Mouse (Mus musculus) CD4-positive, CD25-positive, alpha-beta regulatory T cell, adult 4 months (primary cell): Measurements from ENCODE around the gene Klf14. TPM values are rescaled to one million over a fixed set of nuclear protein-coding genes. Genes with fewer than 3 reads are reported as not detected.
A peak's percentile ranks its signal among the peaks of the same experiment; 100 is the strongest.

Experiments used
- ATAC-seq: one replicate; pipeline ENCODE4 v1.8.0; 2017
- polyA plus RNA-seq, 2 experiments: library from polyadenylated mRNA; unstranded; fragments of 100-300 nt; shearing (Covaris generic); gene quantifications; one replicate each; pipeline ENCODE4 v1.2.1; 2017

Klf14 gene
- under 1 TPM in 1 of 2 experiments, not detected in 1; 0.17 TPM for polyA plus RNA-seq

DNA sequence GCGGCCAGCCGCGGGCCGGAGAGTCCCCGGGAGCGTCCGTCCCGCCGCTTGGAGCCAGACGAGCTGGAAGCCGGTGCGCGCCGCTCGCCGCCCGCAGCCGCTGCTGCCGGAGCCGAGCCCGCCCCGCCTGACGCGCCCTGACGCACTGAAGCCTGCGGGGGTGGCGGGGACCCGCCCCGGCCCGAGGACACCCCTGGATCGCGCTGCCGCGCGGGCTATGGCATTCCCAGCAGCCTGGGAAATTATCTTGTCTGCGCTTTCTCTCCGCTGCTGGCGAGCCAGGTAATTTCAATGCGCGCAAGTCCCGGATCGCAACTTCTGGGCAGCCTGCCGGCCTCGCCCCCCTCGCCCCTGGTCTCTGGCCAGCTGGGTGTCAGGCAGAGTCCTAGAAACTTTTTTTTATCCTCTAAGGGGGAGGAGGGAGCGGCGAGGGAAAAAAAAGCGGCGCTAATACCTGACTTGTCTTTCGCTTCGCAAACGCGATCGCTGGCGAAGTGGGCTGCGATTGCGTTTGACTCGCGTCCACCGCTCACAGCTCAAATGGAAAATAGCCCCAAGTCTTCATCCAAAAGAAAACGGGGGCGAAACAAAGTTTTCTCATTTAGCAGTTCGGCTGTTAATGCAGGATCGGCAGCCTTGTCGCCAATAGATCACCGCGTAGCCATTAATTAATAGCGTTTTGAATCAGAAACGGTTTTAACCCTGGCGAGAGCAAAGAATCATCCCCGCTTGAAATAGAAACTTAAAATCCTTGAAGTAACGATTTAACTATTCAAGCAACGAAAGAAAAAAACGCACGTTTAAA is at the start of gene Klf14:
TSS of gene Klf14 (minus strand) at position 343 of the 805 bp plus-strand sequence.
- ATAC-seq = no peak

DNA sequence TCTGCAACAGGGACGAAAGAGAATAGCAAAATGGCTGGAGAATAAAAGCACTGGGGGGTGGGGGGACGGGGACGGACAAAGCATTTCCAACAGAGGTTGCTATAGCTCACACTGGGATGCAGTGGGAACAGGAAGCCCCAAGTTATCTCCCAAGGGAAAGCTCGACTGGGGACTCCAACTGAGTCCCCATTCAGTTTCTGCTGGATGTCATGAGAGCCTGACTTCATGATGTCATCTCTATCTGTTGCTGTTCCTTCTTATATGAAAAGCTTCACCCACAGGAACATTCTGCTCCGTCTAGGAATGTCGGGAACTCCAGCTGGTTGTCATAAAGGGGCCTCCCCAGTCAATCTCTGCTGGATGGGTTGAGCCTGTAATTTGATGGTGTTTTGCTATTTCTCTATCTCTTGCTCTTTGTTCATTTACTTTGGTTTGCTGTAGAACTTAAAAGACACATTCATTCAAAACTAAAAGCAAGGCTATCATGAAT is 47.3 kb upstream of the Klf14 start:
- ATAC-seq = no peak

DNA sequence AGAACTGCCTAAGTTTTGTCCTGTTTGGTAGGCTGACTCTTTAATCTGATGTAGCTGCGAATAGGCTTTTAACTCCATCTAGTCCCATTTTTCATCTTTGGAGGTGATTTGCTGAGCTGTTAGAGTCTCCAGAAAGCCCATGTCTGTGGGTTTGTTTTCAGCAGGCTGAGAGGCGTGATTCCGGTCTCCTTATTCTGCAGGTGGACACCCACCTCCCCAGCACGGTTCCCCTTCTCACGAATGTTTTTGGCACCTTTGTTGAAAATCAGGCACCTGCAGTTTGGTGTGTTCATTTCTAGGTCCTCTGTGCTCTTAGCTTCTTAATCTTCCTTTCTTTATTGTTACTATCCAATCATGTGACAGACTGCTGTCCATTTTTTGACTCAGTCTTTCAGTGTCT is 27.5 kb upstream of the Klf14 start:
- ATAC-seq = no peak

DNA sequence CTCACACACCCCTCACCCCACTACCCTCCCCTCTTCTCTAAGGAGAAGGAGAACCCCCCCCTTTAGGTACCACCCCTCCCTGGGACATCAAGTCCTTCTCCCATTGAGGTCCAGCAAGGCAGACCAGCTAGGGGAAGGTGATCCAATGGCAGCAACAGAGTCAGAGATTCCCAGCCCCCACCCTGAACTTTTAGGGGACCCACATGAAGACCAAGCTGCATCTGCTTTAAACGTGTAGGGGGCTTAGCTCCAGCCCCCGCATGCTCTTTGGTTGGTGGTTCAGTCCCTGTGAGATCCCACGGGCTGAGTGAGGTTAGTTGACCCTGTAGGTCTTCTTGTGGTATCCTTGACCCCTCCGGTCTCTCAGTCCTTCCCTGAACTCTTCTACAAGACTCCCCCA is 24.1 kb upstream of the Klf14 start:
- ATAC-seq = no peak

DNA sequence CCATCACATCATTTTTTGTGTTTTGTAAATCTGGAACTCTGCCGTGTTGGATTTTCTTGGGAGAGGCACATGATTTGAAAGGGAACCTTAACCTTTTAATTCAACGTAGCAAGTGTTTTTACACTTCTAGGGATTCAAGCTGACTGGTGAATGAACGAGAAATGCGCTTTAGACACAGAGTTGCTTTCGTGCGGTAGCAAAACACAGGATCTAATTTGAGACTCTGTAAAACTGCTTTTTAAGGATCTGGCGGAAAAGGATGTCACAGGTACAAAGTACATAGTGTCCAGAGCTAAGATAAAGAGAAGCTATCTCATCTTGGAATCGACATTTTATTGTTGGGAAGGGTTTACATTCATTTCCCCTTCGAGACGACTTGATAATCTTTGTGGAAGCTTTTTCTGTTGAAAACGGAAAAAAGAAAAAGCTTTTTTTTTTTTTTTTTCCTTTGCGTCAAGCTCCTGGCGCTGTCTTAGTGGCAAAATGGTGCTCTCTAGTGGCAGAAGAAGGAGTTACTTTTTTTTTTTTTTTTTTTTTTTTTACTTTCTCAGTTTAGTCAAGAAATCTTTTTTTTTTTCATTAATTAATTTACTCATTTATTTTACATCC is 23.6 kb upstream of the Klf14 start:
- ATAC-seq = peak; percentile 47

DNA sequence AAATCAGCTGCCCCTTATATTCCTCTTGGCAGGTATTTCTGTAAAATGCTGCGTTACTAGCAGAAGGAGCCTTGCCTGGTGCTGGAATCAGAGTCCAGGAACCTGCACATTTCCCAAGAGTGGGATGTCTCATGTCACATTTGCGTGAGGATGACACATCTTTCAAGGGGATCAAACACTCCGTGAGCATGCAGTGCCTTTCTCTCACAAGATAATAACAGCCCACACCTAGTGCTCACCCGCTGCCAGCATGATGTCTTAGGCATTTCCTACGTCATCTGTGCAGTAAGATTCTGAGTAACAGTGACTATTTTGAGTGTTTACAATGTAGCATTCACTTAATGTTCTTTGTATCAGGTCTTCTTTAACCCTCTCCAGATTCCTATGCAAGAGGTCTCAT is 22.5 kb upstream of the Klf14 start:
- ATAC-seq = no peak

DNA sequence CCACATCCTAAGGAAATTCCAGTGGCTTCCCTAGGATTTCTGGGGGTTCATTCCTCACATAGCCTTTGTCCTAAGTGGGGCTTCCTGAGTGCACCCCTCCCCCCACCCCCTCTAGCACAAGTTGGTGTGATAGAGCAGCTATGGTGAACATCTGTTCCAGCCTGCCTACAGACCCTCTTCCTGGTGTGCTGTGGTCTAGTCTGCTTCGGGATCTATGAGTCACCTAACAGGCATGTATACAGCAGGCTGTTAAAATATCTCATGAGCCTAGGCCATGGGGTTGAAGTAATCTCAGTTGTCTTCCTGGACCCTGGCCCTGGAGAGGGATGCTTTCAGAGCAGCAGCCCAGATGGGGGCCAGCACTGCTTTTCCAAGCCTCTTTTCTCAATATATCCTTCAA is 19.7 kb upstream of the Klf14 start:
- no peak for ATAC-seq

DNA sequence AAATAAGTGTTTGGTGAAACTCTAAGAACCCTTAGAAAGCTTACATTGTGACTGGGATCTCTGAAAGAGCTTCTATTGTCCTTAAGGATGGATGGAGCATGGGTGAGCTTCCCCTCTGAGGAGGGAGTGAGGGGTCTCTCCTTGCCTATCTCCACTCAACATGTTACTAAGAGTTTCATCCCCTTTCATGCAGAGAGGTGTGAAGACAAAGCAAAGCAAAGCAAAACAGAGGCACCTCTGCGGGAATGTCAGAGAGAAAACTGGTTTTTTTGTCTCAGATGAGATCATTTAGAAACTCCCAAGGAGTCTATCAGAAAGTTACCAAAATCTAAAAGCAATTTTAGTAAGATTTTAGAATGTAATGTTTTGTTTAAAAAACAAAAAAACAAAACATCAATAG is 13.2 kb upstream of the Klf14 start:
- no peak for ATAC-seq

DNA sequence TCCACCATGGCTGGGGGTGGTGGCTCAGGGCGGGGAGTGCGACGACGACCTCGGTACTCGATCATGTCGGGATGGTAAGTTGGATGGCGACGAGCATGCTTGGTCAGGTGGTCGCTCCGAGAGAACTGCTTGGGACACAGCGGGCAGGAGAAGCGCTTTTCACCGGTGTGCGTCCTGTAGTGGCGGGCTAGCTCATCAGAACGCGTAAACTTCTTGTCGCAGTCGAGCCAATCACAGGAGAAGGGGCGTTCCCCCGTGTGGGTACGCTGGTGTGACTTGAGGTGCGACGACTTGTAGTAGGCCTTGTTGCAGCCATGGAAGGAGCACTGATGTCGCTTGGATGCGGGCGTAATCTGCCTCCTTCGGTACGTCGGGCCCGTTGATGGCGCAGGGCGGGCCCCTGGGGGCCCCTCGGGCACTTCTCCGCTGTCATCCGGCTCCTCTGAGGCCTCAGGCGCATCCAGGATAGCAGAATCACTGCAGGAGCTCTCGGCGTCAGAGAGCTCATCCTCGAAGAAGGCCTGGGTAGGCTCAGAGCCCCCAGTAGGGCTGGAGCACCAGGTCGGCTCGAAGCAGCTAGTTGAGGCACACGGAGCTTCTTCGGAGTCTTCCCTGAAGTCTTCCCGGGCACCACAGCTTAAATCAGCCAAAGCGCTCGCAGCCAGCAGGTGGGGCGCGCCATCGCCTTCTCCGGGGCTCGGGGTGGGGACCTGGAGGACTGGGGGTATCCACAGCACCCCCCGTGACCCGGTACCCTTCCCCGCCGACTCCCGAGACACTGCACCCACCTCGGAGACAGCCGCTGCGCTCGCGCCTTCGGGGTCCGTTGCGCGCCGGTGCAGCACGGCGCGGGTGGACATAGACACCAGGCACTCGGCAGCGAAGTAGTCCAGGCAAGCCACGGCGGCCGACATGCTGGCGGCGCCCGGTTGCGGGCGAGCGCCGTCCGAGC is 818 bp downstream of the Klf14 start:
- no peak for ATAC-seq

DNA sequence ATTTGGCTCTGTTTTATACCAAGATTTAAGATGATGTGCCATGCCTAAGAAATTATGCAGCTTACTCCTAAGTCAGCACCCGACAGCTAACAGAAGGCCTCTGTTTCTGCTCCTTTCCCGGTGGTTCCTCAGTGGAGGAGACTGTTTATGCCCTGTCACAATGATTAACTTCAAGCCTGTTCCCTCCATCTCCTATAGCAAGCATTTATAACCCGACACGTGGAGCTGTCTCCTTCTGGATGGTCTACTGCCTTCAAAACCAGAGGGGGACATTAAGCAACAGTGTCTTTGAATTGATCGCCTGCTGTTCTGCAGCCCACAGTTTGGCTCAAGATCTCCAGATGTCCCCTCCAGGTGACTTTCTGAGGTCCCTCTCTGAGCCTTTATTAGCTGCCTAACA is 19.6 kb downstream of the Klf14 start:
- ATAC-seq = no peak

DNA sequence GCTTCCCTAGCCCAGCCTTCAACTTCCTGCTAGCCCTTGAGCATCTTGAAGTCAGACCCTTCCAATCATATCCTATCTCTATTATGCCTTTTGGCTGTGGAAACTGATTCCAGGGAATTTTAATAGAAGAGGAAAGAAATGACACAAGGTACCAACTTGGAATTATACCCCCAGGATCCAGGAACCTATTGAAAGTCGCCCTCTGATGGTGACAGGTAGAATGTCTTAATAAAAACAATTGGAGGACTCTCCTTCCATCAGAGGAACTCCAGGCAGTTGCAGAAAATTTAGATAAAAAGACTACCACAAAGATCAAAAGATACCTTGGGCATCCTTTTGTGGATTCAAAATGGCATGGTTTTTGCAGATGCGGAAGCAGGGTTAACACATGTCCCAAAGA is 36.1 kb downstream of the Klf14 start:
- no peak for ATAC-seq

DNA sequence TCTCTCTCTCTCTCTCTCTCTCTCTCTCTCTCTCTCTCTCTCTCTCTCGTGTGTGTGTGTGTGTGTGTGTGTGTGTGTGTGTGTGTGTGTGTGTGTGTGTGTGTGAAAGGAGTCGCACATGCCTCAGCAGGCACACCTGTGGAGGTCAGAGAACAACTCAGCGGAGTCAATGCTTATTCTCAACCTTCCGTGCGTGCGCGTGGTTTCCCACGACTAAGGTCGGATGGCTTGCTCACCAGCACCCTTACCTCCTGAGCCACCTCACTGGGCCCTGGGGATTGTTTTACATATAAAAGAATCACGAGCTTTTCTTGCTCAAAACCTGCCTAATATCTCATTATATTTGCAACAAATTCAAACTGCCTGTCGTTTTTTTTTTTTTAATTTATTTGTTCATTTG is 37.1 kb downstream of the Klf14 start:
- ATAC-seq = no peak

DNA sequence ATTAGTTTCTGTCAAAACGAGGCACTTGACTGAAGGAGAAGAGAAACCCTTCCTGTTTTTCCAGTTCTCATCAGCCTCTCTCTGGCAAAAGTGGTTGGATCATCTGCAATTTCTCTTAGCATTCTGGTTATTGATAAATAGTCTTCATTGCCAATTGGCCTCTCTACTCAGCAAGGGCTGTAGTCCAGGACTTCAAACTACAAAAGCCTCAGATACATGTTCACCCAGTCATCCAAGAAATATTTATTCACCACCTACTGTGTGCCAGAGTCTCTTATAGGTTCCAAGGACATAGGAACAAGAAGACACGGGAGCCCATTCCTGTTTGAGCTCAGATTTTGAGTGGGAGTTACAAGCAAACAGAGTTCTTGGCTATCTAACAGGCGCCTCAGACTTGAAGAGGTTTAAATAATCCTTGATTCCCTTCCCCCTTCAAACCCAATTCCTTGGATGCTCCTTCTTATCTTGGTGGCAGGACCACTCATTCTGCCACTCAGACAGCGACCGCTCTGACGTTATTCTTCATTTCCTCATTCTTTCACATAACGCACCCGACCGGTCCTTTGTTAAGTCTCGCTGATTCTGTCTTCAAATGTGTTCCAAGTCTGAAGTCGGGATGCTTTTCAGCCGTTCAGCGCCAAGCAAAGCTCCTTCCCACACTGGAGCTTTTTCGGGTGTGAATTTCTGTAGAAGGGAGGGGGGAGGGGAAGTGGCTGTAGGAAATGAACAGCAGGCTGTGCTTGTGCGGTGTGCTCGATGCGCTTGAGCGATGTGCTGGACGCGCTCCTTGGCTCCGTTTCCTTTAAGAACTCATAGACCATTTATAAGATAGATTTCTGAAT is 37.8 kb downstream of the Klf14 start:
- ATAC-seq = no peak

DNA sequence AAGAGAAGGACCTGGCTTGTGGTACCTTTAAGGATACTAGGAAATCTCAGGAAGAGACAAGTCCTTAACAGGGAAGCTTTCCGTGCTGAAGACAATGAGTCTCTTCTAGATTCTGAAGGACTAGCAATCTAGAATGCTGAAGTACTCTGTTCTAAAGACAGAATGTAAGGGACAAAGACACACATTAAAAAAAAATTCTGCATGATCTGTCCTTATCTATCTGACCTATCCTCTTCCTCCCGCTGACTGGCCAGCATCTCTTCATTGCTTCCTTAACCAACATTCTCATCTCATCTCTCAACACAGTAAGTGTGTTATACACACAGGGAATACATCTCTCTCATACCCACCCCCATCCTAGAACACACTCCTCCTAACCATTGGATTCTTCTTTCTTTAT is 43.4 kb downstream of the Klf14 start, which contains the start of gene Tsga13:
TSS of gene Tsga13 (minus strand) at position 101 of the 400 bp plus-strand sequence.
- no peak for ATAC-seq

DNA sequence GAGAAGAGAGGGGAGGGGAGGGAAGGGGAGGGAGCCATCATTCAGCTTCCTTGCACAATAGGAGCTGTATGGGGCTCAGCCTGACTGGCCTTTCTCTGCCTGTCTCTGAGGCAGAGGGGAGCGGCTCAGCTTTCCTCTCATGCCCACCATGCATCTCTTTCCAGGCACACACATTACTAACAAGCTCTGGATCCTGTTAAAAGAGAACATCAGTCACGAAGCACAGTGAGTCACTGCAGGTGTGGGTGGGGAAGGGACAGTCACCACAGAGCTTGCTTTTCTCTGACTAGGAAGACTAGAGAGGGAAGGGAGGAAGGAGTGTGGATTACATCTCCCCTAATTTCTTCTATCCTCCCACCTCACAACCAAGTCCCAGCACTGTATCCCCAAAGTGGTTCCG is 50.9 kb downstream of the Klf14 start:
- ATAC-seq = no peak

Other genes with a start within 250 kb of the Klf14 start
- gene Mest, start 235.5 kb downstream of the Klf14 start, polyA plus RNA-seq = 1 to 10 TPM; 1.2 to 1.6 TPM
- gene Copg2, start 62.3 kb downstream of the Klf14 start, polyA plus RNA-seq = 10 to 100 TPM; 19.5 to 46.4 TPM
- not detected for gene Tsga13, start 43.5 kb downstream of the Klf14 start, polyA plus RNA-seq